Mouse (Mus musculus): Measurements from ENCODE around the gene Vps37c.

DNA sequence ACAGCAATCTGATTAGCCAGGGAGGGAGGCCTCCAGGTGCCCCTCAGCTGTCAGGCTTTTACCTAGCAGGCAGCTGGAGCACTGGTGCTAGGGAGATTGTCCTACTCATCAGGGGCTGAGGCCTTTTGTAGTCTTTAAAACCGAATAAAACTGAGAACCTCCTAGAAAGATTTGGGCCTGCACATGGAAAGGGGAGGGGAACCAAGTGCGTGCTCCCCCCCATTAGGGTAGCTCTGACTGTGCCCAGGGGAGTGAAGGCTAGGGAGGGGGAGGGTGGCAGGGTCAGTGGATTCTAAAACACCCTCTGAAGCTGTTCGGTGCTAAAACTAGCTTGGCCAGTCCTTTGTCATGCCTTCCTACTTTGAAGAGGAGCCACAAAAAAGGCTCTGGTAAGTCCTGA, 32.0 kb downstream of the Vps37c start:
- no peak for TF ChIP-seq USF1 (IDR thresholded peaks at IDR 0.05; ENCODE audit: low read depth)
- no peak for TF ChIP-seq POLR2A (IDR thresholded peaks at IDR 0.05; ENCODE audit: insufficient read length, low read depth)
- no peak for TF ChIP-seq TCF3 (IDR thresholded peaks at IDR 0.05; ENCODE audit: insufficient read length, low read depth)
